Mouse (Mus musculus): ENCODE data around the gene Col9a1. TPM values are rescaled to one million over a fixed set of nuclear protein-coding genes. Genes with fewer than 3 reads are reported as not detected.
A peak's percentile ranks its signal among the peaks of the same experiment; 100 is the strongest.

Col9a1 gene
- total RNA-seq (2021): 1 to 10 TPM; 2.0 to 2.9 TPM

- intact Hi-C loops (cut with DNase I): loop anchor here (10.0 kb wide), 2 partner anchors 263 to 853 kb away; no protein-coding TSS in a partner anchor
- no peak for DNase-seq (ENCODE audit: extremely low spot score in 1 of 2, low spot score in 2 of 2)
Measured at GRCm38 (mm10) chr1:24177224-24177851, at the start of gene Col9a1. Gene Col9a1 (plus strand): TSS chr1:24177610.

DNA sequence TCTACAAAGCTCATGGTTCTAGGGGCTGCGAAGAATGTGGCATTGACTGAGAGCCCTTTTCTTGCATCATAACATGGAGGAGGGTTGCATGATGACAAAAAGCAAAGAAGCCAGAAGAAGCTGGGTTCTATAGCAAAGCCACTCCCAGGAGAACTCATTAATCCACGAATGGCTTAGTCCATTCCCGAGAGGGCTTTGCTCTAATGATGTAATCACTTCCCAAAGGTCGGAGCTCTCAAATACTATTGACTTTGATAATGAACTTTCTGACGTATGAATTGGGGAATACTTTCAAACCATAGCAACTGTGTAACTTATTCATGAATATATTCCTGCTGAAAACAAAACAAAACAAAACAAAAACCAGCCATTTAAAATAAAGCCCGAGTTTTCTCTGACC is 49.5 kb upstream of the Col9a1 start:
- no peak for DNase-seq (ENCODE audit: extremely low spot score in 1 of 2, low spot score in 2 of 2)
- intact Hi-C loops (cut with DNase I): no loop called here

- peak in 1 of 2 experiments; percentile 23 for DNase-seq (ENCODE audit: extremely low spot score in 1 of 2, low spot score in 2 of 2)
- intact Hi-C loops (cut with DNase I): no loop called here
Measured at GRCm38 (mm10) chr1:24133853-24134252, 43.6 kb upstream of the Col9a1 start.

DNA sequence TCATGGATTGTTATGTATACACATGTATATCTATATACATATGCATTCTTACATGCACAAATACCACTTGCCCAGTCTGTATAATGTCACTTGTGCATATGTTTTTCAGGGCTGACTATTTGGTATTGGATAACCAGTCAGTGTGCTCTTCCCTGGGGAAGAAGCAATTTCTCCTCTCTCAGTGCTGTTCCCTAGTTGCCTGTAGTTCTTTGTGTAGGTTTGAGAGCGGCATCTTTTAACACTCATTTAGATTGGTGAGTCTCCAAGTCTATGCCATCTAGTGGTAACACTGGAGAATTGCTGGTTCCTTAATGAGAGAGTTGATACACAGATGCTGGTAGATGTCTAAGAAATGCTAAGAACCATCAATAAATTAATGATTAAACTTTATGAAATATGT is 42.6 kb upstream of the Col9a1 start:
- no peak for DNase-seq (ENCODE audit: extremely low spot score in 1 of 2, low spot score in 2 of 2)
- intact Hi-C loops (cut with DNase I): loop anchor here (5.0 kb wide), 1 partner anchor 427 kb away; no protein-coding TSS in a partner anchor

GRCm38 (mm10) chr1:24137133-24137532 is 40.3 kb upstream of the Col9a1 start:
- intact Hi-C loops (cut with DNase I): loop anchor here (2.0 to 5.0 kb wide), 2 partner anchors 112 to 430 kb away; no protein-coding TSS in a partner anchor
- DNase-seq (ENCODE audit: extremely low spot score in 1 of 2, low spot score in 2 of 2): peak; percentile 46 to 53

- intact Hi-C loops (cut with DNase I): no loop called here
- no peak for DNase-seq (ENCODE audit: extremely low spot score in 1 of 2, low spot score in 2 of 2)
Measured at GRCm38 (mm10) chr1:24140555-24140954, 36.9 kb upstream of the Col9a1 start.

DNA sequence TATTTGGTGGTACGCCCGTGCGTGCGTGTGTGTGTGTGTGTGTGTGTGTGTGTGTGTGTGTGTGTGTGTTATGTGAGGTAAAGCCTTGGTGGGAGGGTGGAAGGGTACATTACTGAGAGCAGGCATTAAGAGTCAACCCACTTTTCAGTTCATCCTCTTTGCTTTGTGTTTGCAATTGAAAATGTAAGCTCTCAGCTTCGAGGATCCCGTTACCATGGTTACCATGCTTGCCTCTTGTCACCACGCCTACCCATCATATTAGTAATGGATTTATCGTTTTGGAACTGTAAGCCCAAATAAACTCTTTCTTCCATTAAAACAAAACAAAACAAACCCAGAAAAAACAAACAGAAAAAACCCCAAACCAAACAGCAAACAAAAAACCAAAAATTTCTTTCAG is 33.9 kb upstream of the Col9a1 start:
- no peak for DNase-seq (ENCODE audit: extremely low spot score in 1 of 2, low spot score in 2 of 2)
- intact Hi-C loops (cut with DNase I): no loop called here

DNA sequence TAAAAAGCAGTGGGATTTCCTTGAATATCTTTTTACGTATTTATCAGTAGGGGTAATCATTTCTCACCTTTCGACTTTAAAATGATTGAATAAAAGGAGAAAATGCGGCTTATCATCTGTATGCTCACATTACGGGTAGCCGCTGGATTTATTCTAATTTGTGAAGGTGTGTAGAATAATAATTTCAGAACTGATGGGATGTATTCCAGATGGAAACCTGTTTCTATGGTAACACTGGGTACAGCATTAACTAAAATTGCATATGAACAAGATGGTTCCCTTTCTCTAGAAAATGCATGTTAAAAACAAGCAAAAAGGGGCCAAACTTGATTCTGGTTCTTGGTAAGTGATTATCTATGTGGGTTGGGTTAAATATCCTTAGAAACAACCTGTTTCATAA is 19.7 kb upstream of the Col9a1 start:
- DNase-seq (ENCODE audit: extremely low spot score in 1 of 2, low spot score in 2 of 2): no peak
- intact Hi-C loops (cut with DNase I): no loop called here

GRCm38 (mm10) chr1:24169410-24169809 is 8.0 kb upstream of the Col9a1 start:
- no peak for DNase-seq (ENCODE audit: extremely low spot score in 1 of 2, low spot score in 2 of 2)
- intact Hi-C loops (cut with DNase I): no loop called here

- DNase-seq (ENCODE audit: extremely low spot score in 1 of 2, low spot score in 2 of 2): peak; percentile 37 to 52
- intact Hi-C loops (cut with DNase I): loop anchor here (5.0 to 10.0 kb wide), 3 partner anchors 257 to 847 kb away; partner anchors contain the start of gene B3gat2
Measured at GRCm38 (mm10) chr1:24171205-24171866, 6.1 kb upstream of the Col9a1 start.

DNA sequence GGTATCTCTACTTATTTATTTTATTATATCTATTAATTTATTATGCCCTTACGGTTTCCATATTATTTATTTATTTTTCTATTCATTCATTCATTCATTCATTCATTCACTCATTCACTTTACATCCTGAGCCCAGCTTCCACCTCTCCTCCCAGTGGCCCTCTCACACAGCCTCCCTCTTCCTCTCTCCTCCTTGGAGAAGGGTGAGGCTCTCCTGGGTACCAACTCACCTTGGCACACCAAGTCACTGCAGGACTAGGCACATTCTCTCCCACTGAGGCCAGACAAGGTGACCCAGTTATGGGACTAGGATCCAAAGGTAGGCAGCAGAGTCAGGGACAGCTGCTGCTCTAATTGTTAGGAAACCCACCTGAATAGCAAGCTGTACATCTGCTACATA is 5.5 kb upstream of the Col9a1 start:
- no peak for DNase-seq (ENCODE audit: extremely low spot score in 1 of 2, low spot score in 2 of 2)
- intact Hi-C loops (cut with DNase I): loop anchor here (5.0 to 10.0 kb wide), 3 partner anchors 257 to 847 kb away; partner anchors contain the start of gene B3gat2

- DNase-seq (ENCODE audit: extremely low spot score in 1 of 2, low spot score in 2 of 2): no peak
- intact Hi-C loops (cut with DNase I): loop anchor here (5.0 to 10.0 kb wide), 3 partner anchors 258 to 848 kb away; partner anchors contain the start of gene B3gat2
Measured at GRCm38 (mm10) chr1:24172656-24173055, 4.8 kb upstream of the Col9a1 start.

GRCm38 (mm10) chr1:24175761-24176160 is 1.6 kb upstream of the Col9a1 start:
- no peak for DNase-seq (ENCODE audit: extremely low spot score in 1 of 2, low spot score in 2 of 2)
- intact Hi-C loops (cut with DNase I): loop anchor here (10.0 kb wide), 2 partner anchors 261 to 851 kb away; no protein-coding TSS in a partner anchor

DNA sequence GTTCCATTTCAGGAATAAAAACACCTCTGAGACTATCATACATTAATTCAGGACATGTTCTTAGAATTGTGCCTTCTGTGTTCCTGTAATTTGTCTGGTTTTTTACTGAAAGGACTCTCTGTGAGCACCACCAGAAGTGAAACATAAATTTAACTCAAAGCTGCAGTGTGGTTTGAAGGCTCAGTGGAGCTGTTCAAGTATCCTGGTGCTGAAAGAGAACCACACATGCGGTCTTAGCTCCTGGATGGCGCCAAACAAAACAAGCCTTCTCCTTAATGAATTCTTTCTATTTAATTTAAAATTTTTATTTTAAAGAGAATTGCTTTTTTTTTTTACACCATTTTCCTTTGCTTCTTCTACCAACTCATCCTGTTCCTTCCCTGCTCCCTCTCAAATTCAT is 2.4 kb downstream of the Col9a1 start:
- intact Hi-C loops (cut with DNase I): loop anchor here (10.0 kb wide), 2 partner anchors 265 to 855 kb away; no protein-coding TSS in a partner anchor
- no peak for DNase-seq (ENCODE audit: extremely low spot score in 1 of 2, low spot score in 2 of 2)

GRCm38 (mm10) chr1:24184981-24185380 is 7.6 kb downstream of the Col9a1 start:
- intact Hi-C loops (cut with DNase I): no loop called here

GRCm38 (mm10) chr1:24186964-24187363 is 9.6 kb downstream of the Col9a1 start:
- intact Hi-C loops (cut with DNase I): no loop called here
- no peak for DNase-seq (ENCODE audit: extremely low spot score in 1 of 2, low spot score in 2 of 2)

More at GRCm38 (mm10) chr1:24184981-24185380, 7.6 kb downstream of the Col9a1 start:
- peak in 1 of 2 experiments; percentile 15 for DNase-seq (ENCODE audit: extremely low spot score in 1 of 2, low spot score in 2 of 2)

GRCm38 (mm10) chr1:24191668-24192067 is 14.3 kb downstream of the Col9a1 start:
- no peak for DNase-seq (ENCODE audit: extremely low spot score in 1 of 2, low spot score in 2 of 2)
- intact Hi-C loops (cut with DNase I): no loop called here

GRCm38 (mm10) chr1:24194111-24194510 is 16.7 kb downstream of the Col9a1 start:
- no peak for DNase-seq (ENCODE audit: extremely low spot score in 1 of 2, low spot score in 2 of 2)
- intact Hi-C loops (cut with DNase I): no loop called here

GRCm38 (mm10) chr1:24195070-24195840 is 17.8 kb downstream of the Col9a1 start:
- intact Hi-C loops (cut with DNase I): no loop called here
- DNase-seq (ENCODE audit: extremely low spot score in 1 of 2, low spot score in 2 of 2): no peak
